Mouse (Mus musculus): ENCODE measurements around the gene Olfr39.
"Not testable (repeated sequence)": the region's sequence is repeated elsewhere in the genome, so short reads cannot be mapped to it uniquely, and the experiment has no call there.

The Olfr39 gene

GRCm38 (mm10) chr9:20282051-20282450 is at the start of gene Olfr39:
TSS of gene Olfr39 (plus strand) at chr9:20282351.
- DNase-seq = no peak

GRCm38 (mm10) chr9:20236819-20237218 is 45.3 kb upstream of the Olfr39 start, which contains the start of gene Olfr872:
TSS of gene Olfr872 (plus strand) at chr9:20237119.
- no peak for DNase-seq

- DNase-seq = no peak
These were observed 44.8 kb upstream of the Olfr39 start for GRCm38 (mm10) chr9:20237378-20237777.

GRCm38 (mm10) chr9:20295562-20295961 is 13.4 kb downstream of the Olfr39 start:
- not testable (repeated sequence) for DNase-seq

GRCm38 (mm10) chr9:20298232-20298631 is 16.1 kb downstream of the Olfr39 start, which contains the start of gene Olfr873:
TSS of gene Olfr873 (plus strand) at chr9:20298532.
- DNase-seq = no peak

- no peak for DNase-seq
These were observed 53.8 kb downstream of the Olfr39 start, which contains the start of gene Olfr18 for GRCm38 (mm10) chr9:20335994-20336393. TSS of gene Olfr18 (minus strand) at chr9:20336094.

All from lung, postnatal 10 days (tissue).